Mouse (Mus musculus) 3134 (cell line): Measurements from ENCODE around the gene Tssc4.
A peak's percentile ranks its signal among the peaks of the same experiment; 100 is the strongest.

Experiments
- DNase-seq: peaks from one replicate; pipeline ENCODE4 v3.0.0-alpha.2; 2011; ENCODE audit warnings: low spot score; ENCODE audit not compliant: insufficient read length; ENCODE audit errors: extremely low read depth

Gene Tssc4

DNA sequence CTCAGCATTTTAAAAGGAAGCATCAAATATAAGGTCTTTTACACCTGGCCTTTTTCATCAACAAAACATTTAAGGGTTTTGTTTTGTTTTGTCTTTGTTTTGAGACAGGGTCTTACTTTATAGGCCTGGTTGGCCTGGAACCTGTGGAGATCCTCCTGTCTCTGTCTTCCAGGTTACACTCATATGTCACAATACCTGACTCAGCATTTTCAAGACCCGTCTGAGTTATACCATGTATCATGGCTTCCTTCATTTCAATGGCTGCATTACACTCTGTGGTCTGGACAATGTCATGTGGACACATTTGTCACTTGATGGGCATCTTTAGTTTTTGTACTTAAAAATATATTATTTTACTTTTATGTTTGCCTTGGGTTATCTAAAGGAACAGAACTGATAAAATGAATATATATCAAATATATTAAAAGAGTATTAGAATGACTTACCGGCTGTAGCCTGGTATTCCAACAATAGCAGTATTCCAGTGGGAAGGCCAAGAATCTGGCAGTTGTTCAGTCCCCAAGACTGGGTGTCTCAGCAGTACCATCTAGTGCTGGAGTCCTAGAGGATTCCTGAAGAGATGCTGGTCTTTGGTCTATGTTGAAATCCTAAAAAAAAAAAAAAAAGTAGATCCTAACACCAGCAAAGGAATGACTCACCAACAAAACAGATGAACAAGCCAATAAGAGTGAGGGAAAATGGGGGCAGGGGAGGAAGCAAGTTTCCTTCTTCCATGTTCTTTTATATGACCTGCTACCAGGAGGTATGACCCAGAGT lies 24.8 kb upstream of the Tssc4 start:
- peak; percentile 56 for DNase-seq

DNA sequence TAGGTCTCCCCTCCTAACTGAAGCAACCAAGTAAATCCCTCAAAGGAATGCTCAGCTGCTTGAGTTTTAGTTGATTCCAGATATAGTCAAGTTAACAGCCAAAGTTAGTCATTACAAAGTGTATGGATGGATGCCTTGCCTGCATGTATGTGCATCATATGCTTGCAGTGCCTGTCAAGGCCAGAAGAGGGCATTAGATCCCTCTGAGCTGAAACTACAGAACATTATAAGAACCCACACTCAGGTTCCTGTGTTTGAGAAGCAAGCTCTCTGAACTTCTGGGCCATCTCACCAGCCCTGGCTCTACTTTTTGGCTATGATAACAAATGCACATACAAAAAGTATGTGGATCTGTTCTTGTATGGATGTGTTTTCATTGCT lies 24.2 kb upstream of the Tssc4 start:
- DNase-seq: no peak

DNA sequence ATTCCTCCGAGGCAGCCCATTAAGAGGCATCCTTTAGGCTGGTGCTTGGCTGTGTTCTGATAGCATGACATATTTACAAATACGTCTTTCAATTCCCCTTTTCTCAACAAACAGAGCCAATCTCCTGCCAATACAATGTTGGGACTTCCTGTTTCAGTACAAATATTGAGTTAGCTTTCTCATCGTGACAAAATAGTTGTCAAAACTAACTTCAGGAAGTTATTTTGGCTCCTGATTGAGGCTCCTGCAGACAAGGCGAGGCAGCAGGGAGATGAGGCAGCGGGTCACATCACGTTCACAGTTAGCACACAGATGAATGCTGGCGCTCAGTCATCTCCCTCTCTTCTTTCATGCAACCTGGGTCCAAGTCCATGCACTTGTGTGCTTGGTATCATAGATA lies 22.7 kb upstream of the Tssc4 start:
- no peak for DNase-seq

DNA sequence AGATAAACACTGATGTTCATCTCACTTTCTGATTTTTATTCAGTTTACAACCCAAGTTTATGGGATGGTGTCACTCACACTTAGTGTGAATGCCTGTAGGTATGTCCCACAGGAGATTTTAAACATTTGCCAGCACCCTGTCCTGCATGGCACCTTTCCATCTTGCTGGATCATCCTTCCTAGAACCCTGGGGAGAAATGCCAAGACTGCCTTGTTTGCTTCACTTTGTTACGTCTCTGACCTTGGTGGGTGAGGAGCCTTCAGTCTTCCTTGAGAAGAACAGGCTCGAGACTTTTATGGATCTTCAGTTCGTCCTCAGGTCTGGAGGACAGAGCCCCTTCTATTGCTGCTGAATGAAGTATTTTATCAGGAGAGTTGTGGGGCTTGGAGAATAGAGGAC lies 19.7 kb upstream of the Tssc4 start:
- no peak for DNase-seq

DNA sequence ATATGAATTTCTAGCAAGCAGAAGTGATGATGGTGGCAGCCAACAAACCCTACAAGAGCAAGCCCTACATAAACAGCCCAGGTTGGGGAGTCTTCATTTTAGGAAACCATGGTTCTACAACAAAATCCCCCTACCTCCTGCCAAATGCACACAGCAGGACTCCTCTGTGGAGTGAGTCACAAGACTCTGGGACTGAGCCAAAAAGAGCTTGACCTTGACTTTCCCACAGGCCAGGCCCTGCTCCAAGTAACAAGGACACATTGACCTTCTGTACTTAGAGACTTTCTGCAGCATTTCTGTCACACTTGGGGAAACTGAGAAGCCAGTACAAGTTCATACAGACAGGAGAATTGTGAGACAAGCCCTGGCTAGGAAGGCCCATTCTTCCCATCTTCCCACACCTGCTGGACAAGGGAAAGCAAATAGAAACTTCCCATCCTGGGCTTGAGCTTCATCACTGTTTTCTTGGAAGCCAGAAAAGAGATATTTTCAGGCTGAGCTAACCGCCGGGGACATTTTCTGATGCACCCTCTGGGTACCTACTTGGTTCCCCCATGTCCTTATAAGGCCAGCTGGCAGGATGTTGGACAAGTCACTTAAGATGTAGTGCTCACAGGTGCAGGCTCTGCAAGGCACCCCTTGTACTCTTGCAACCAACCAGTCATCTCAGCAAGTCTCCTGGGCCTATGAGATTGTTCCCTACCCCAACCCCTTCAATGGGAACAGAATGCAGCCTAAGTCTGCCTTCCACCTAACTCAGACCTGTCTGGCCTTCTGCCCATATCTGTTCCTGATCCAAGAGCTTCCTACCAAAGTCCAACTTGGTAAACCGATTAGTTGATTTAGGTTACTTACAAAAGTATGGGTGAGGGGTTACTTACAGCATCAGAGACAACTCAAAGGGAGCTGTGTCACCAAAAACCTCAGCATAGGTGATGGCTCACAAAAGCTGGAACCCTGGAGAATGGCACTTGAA lies 18.9 kb upstream of the Tssc4 start:
- peak; percentile 56 for DNase-seq

DNA sequence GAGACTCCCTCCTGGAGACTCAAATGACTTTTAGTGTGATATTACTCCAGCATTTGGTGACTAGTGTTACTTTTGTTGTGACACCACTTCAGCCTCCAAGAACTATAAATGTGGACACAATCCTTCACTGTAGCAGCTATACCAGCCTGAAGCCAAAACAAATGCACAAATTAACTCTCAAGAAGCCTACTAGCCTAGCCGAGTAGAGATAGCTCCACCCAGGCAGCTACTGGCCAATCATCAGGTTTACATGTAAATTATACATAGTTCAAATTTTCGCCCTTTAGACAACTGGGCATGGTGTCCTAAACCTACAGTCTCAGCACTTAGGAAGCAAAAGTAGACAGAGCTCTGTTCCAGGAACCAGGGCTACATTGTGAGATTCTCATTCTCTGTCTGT lies 17.7 kb upstream of the Tssc4 start:
- no peak for DNase-seq

DNA sequence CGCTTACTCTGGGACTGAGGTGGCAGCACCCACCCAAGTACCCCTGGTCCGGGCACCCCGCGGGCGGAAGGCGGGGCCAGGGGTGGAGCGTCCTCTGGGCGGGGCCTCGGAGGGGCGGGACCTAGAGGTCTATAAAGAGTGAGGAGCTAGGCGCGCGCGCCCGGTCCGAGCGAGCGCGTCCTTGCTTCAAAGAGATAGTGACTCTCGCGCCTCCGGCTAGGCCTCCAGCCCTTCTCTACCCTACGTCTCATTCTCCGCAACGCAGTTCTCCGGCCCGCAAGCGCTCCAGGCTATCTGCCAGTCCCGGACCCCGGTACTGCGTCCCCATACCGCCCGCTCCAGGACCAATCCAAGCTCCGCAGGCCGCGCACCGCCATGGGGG lies 16.4 kb upstream of the Tssc4 start, which contains the start of gene Cd81:
Cd81 (plus strand) TSS at position 114 of the 382 bp plus-strand sequence.
- peak; percentile 86 for DNase-seq

DNA sequence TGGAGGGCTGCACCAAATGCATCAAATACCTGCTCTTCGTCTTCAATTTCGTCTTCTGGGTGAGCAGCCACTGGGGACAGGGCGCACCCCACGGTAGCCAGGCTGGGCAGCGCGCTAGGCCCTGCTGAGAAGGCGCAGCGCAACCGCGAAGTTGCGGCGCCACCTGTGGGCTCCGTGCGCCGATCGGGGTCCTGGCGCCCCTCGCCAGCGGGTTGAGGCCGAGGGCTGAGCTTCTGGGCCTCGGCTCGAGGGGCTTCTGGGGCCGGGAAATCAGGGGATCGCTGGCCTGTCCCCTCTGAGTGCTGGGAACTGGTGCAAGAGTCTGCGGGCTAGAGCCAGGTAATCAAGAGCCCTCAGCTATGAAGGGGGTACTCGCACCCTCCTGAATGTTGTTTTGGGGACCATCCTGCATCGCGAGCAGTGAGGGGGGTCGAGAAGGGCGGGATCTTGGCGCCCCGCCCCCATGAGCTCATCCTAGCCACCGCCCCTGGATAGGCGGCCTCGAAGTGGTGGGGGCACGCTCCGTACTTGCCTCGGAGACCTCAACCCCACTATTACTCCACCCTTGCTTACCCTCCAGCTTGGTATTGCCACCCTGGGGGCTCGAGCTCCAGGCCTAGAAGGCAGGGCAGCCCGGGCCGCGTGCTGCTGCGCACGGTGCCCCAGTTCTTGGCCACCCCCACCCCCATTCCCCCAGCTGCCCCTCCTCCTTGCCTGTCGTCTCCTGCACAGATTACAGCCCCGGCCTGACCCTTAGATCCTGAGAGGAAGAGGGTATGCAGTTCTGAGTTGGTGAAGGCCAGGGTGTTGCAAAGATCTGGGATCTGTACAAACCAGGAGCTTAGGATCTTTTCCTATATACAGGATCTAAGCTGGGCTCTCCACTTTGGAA lies 15.8 kb upstream of the Tssc4 start:
- peak; percentile 68 for DNase-seq

DNA sequence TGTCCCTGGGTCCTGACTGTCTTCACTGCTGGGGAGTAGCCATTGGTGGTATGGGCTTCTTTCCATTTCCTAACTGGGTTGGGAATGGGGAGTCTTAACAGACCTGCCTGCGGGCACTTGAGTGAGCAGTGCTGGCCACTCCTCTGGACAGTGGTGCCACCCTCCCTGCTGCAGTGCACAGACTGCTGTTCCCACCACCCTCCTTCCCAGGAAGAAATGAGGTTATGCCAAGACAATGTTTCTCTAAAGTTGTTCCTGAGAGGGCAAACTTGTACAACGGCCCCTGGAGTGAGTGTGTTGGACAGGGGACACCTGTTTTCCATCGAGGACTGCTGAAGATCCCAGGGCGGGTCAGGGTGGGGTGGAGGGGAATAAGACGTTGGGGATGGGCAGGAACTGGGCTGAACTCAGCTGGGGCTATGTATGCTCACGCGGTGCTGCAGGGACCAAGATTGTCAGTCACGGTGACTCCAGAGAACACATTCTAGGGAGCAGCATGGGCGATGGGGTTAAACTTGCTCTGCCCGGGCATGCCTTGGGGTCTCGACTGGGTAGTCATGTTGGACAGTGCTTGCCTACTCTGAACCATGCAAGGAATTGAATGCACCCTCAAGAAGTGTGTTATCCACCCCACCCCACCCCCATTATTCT lies 15.0 kb upstream of the Tssc4 start:
- no peak for DNase-seq

DNA sequence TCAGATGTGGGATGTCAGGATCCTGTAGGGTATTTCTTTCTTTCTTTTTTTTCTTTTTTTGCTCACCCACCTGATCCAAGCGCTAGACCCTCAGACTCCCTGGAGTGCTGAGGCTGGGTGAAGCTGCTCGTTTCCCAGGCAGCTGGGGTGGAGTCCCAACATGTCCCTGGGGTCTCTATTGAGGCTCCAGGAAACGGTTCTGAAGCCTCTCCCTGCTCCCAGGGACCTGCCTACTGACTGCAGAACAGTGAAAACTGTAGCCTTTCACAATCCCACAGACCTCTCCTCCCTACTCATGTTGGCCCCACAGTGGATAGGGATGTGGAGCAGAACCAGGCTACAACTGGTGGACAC lies 14.5 kb upstream of the Tssc4 start:
- no peak for DNase-seq

DNA sequence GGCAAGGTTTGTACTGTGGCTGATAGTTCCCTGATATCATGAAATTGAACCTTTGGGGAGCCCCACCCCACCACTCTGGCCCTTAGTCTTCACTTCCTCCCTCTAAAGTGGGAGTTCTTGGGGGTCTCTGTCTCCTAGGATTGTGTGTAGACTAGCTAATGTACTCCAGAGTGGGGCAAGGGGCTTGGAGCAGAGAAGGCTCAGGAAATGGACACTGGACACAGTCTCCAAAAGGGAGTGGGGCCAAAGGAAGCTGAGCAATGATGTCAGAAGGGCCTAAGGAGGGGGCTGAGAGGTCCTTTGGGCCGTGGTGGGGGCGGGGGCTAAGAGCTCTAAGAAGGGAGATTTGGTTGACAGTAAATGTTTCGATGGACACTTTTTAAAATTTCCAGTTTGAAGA lies 14.0 kb upstream of the Tssc4 start:
- no peak for DNase-seq

DNA sequence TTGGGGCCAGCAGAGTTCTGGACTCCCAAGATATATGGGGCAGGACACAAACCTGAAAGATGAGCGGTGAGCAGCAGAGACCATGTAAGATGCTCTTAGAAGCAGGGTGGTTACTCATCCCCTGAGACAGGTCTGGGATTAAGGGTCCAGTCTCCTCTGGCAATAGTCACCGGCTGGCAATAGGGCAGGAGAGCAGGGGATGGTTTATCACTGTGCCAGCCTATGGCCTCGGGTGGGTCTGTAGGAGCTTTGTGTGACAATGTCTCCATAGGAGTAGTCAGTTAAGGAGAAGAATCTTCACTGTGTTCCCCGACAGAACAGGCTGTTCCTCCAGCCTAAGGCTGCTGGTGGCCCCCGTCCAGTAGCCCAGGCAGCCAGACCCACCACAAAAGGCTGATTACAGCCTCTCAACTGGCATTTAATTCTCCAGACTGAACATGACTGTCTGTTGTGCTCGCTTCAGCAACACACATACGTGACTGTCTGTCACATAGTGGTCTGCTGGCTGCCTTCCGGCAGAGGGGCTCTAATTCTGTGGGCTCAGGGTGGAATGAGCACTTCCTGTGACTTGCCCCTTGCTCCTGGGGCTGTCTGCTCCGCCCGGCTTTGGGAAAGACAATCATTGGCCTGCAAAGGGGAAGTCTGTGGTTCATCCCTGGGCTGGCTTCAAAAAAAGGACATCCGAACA lies 13.4 kb upstream of the Tssc4 start:
- DNase-seq: no peak

DNA sequence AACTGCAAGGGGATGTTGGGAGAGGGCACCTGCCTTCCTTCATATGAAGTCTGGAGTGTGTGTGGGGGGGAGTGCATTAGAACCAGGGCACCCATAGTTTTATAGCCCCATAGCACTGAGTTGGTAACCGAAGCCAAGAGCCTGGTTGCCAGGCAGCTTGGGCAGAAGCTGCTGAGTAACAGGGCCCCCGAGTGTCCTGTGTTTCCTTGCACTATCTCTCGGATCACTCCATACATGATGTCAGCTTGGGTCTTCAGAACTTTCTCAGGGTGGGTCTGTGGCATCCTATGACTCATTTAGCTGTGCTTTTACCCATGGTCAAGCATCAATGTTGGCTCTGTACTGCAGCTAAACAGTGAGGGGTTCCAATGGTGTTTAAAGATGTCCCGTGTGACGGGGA lies 12.0 kb upstream of the Tssc4 start:
- no peak for DNase-seq

DNA sequence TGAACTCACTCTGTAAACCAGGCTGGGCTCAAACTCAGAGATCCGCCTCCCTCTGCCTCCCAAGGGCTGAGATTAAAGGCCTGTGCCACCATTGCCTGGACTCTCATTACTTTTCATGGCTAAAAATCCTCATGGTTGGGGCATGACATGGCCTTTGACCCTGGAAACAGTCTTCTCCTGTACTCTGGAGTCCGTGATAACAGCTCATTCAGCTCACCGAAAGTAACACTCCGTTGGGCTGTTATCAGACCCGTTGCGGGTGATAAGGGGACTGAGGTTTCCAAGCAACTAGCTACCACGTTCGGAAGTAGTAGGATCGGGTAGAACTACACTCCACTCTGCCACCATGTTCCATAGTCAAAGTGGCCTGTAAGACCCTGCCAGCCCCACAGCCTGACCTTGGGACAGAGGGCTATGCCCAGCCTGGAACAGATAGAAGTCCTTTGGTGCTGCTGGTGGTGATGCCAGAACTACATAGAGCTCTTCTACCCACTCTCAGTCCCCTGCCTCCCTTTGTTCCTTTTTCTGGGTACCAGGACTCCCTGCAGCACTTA lies 11.3 kb upstream of the Tssc4 start:
- no peak for DNase-seq

DNA sequence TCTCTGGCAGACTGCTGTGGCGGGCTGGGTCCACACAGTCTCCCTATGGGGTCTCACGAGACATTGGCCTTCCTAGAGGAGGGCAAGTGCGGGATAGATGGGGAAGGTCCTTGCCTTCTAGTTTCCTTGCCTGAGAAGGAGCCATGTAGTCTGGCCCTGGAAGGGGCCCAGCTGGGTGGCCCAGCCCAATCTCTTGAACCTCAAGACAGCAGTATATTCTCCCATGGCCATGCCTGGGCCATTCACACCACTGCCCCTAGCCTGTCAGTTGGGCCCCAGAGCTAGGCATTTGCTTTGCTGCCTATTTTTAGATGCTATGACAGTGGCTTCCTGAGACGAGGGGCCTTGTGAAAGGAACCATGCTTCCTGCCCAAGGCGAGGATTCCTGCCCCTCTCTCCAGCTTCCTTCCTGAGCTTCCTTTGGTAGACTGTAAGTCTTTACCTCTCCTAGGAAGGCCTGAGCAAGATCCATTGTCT lies 10.8 kb upstream of the Tssc4 start:
- DNase-seq: no peak

DNA sequence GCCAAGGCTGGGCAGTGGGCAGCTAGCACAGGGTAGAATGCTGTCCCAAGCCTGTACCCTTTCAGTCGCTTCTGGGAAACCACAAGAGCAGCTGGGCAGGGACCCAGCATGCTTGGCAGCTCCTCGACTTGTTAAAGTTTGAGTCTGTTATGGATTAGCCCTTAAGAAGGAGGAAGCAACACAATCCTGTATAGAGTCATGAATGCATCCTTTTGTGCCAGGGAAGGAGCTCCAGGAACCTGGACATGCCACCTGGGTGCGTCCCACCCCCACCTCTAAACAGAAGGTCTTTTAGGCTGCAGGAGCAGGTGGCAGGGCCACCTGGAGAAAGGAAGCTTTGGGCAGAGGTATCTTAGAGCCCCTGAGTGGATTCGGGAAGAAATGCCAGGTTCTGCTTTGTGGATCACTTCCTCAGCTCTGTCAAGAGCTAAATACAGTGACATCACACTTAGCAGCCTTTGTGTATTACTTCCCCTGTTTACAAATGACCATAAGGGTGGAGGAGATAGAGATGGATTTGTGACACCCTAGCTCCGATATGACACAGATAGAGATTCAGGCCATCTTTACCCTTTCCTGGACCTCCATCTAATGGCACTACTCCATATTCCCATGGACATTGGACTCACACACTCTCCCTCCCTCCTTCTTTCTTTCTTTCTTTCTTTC lies 9.7 kb upstream of the Tssc4 start:
- no peak for DNase-seq

DNA sequence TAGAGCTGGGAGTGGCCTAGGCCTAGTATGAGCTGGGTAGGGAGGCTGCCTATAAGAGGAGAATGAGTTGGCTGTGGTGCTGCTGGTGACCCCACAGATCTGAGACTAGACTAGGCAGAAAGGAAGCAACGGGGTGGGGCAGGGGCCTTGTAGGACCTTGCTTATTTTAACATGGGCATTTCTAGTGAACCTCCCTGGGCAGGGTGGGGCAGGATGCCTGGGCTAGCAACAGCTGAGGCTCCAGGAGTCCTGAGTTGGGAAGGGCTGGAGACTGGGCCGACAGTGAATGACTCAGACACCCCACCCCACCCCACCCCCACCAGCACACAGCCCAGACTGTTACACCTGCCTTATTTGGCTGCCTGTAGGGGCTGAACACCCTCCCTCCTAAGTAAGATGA lies 6.3 kb upstream of the Tssc4 start:
- DNase-seq: no peak

DNA sequence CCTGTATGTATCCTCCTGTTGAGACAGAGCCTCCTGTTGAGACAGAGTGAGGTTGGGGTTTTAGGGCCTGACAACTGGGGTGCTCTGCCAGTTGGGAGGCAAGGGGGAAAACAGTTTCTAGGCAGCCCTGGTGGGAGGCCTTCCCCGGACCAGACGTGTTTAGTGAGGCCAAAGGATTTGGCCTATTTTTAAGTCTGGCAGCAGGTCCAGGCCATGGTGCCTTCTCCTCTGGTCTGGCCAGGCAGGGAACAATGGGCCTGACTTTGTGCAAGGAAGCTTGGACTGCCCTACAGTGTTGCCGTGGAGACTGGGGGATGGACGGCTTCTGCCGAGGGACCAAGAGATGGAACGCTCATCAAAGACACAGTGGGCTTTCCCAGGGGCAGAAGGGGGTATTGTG lies 4.8 kb upstream of the Tssc4 start:
- DNase-seq: no peak

DNA sequence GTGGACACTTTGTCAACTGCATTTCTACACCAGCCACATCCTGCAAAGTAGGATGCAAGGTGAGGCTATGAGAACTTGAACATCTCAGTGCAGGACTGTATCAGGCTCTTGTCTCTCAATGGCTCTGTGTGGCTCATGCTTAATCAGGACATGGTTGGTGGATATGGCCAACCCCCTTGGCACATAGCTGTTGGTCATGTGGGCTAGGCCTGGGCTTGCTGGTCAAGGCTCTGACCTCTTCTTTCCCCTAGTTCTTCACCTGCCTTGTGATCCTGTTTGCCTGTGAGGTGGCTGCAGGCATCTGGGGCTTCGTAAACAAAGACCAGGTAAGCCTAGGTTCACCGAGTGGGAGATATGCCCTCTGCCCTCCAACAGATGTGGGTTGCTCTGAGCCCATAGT lies 3.4 kb upstream of the Tssc4 start:
- no peak for DNase-seq
